Mouse (Mus musculus): Measurements from ENCODE around the gene Gdap1l1.
"Not testable (repeated sequence)": the region's sequence is repeated elsewhere in the genome, so short reads cannot be mapped to it uniquely, and the experiment has no call there.

The Gdap1l1 gene

GRCm38 (mm10) chr2:163438246-163438618 is at the start of gene Gdap1l1:
Gene Gdap1l1, plus strand, starts transcription at chr2:163438476.
- peak; percentile 87 for DNase-seq

GRCm38 (mm10) chr2:163392436-163392835 is 45.8 kb upstream of the Gdap1l1 start:
- no peak for DNase-seq

- no peak for DNase-seq
Measured at GRCm38 (mm10) chr2:163393241-163393640, 45.0 kb upstream of the Gdap1l1 start.

- DNase-seq = no peak
Measured at GRCm38 (mm10) chr2:163393976-163394375, 44.3 kb upstream of the Gdap1l1 start.

GRCm38 (mm10) chr2:163394977-163395376 is 43.3 kb upstream of the Gdap1l1 start:
- no peak for DNase-seq

- no peak for DNase-seq
Measured at GRCm38 (mm10) chr2:163397071-163397470, 41.2 kb upstream of the Gdap1l1 start.

GRCm38 (mm10) chr2:163397905-163398304 is 40.4 kb upstream of the Gdap1l1 start, which contains the start of gene Jph2:
Gene Jph2, minus strand, starts transcription at chr2:163397993.
- no peak for DNase-seq

GRCm38 (mm10) chr2:163398770-163399169 is 39.5 kb upstream of the Gdap1l1 start:
- no peak for DNase-seq

GRCm38 (mm10) chr2:163399222-163399621 is 39.1 kb upstream of the Gdap1l1 start:
- no peak for DNase-seq

GRCm38 (mm10) chr2:163401221-163401620 is 37.1 kb upstream of the Gdap1l1 start:
- DNase-seq = peak; percentile 57

GRCm38 (mm10) chr2:163404037-163404815 is 34.0 kb upstream of the Gdap1l1 start:
- DNase-seq = no peak

GRCm38 (mm10) chr2:163410211-163410610 is 28.1 kb upstream of the Gdap1l1 start:
- DNase-seq = no peak

- DNase-seq = not testable (repeated sequence)
Measured at GRCm38 (mm10) chr2:163411344-163411743, 26.9 kb upstream of the Gdap1l1 start.

GRCm38 (mm10) chr2:163411840-163412239 is 26.4 kb upstream of the Gdap1l1 start:
- DNase-seq = no peak

- DNase-seq = no peak
Measured at GRCm38 (mm10) chr2:163412419-163412818, 25.9 kb upstream of the Gdap1l1 start.

- no peak for DNase-seq
Measured at GRCm38 (mm10) chr2:163412846-163413590, 25.3 kb upstream of the Gdap1l1 start.

- no peak for DNase-seq
Measured at GRCm38 (mm10) chr2:163417026-163417425, 21.2 kb upstream of the Gdap1l1 start.

- DNase-seq = no peak
Measured at GRCm38 (mm10) chr2:163417830-163418229, 20.4 kb upstream of the Gdap1l1 start.

- no peak for DNase-seq
Measured at GRCm38 (mm10) chr2:163418841-163419345, 19.4 kb upstream of the Gdap1l1 start.

- DNase-seq = peak; percentile 100
Measured at GRCm38 (mm10) chr2:163419346-163420045, 18.8 kb upstream of the Gdap1l1 start.

- DNase-seq = peak; percentile 43
Measured at GRCm38 (mm10) chr2:163420366-163420886, 17.9 kb upstream of the Gdap1l1 start.

GRCm38 (mm10) chr2:163422895-163423660 is 15.2 kb upstream of the Gdap1l1 start:
- no peak for DNase-seq

Data from cerebellum, adult 11-12 months (tissue).